Mouse (Mus musculus) lung, embryonic 16.5 days (tissue): ENCODE results near the gene Olfr796. TPM values are rescaled to one million over a fixed set of nuclear protein-coding genes. Genes with fewer than 3 reads are reported as not detected.

ENCODE experiments used
- ATAC-seq: fragments of 200-750 bp; cut with Nextera tagmentation; 2 replicates; pipeline ENCODE4 v1.8.0; 2017; ENCODE audit warnings: low read depth, mild to moderate bottlenecking, moderate library complexity
- H3K27ac ChIP-seq: fragments of 300-500 bp; sonication (generic); 2 replicates; pipeline ENCODE4 v1.5.1; 2014; ENCODE audit warnings: mild to moderate bottlenecking, control low read depth, low read length
- H3K27me3 ChIP-seq: fragments of 300-500 bp; sonication (generic); 2 replicates; pipeline ENCODE4 v1.6.1; 2014; ENCODE audit warnings: low read depth, low read length, mixed read lengths; ENCODE audit not compliant: control insufficient read depth, insufficient read depth
- H3K36me3 ChIP-seq: fragments of 300-500 bp; sonication (generic); 2 replicates; pipeline ENCODE4 v1.6.1; 2014; ENCODE audit warnings: low read length; ENCODE audit not compliant: control insufficient read depth, insufficient read depth
- H3K4me1 ChIP-seq: fragments of 300-500 bp; sonication (generic); replicated peaks from 2 replicates; pipeline ENCODE4 v1.6.1; 2014; ENCODE audit warnings: low read length, mixed read lengths; ENCODE audit not compliant: control insufficient read depth, insufficient read depth
- H3K4me2 ChIP-seq: fragments of 300-500 bp; sonication (generic); 2 replicates; pipeline ENCODE4 v1.6.1; 2014; ENCODE audit warnings: low read depth, low read length, control low read depth
- H3K4me3 ChIP-seq: fragments of 300-500 bp; sonication (generic); 2 replicates; pipeline ENCODE4 v1.5.1; 2014; ENCODE audit warnings: mild to moderate bottlenecking, low read length, control low read depth
- H3K9ac ChIP-seq: fragments of 300-500 bp; sonication (generic); 2 replicates; pipeline ENCODE4 v1.6.1; 2014; ENCODE audit warnings: low read length, control low read depth
- H3K9me3 ChIP-seq: fragments of 300-500 bp; sonication (generic); 2 replicates; pipeline ENCODE4 v1.6.1; 2016; ENCODE audit warnings: low read length; ENCODE audit not compliant: control insufficient read depth
- WGBS: fragments of 180-500 bp; shearing (Covaris S2); extraction: QIAGEN DNeasy Blood & Tissue Kit; methylation state at CpG from one replicate; pipeline ENCODE4 v1.1.7; 2014; 5-methylcytosine and 5-hydroxymethylcytosine counted together
- polyA plus RNA-seq: library from polyadenylated mRNA; unstranded; fragments of >200 nt; fragmentation: Nextera tagmentation; extraction: Ambion mirVana; gene quantifications from 2 replicates; pipeline ENCODE4 v1.2.1, GENCODE M21; 2015

Olfr796 gene
- not detected in 2 replicates for polyA plus RNA-seq

GRCm38 (mm10) chr10:129612470-129612869 is at the start of gene Olfr796:
Olfr796 (minus strand) TSS chr10:129612570.
- Histone ChIP-seq H3K36me3 (no peaks in the 10 kb centered on the region), H3K9me3 (no peaks in the 10 kb centered on the region), H3K27me3 (no peaks in the 10 kb centered on the region), H3K4me1 (no peaks in the 10 kb centered on the region), H3K4me3 (no peak within 1 kb of the TSS), H3K4me2 (no peak within 1 kb of the TSS), H3K27ac (no peak within 1 kb of the TSS), H3K9ac (no peak within 1 kb of the TSS)
- WGBS, result 96% methylated on average over 1 of the region's 1 CpGs
- ATAC-seq, result no peak

DNA sequence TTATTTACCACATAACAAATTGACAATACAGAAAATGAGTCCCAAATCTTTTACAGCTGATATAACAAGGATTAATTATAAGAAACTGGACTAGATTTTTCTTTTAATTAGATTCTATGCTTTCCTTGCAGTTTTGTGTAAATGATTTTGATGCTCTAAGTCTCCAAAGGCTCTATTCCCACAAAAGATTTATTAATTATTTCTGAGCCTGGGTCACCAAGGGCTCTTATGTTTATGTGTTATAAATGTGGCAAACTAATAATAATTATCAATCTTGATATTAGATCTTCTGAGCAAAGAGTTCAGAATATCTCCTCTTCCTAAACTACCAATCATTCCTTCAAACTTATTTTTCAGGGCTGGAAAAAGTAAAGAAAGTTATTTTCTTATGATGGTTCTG is 45.0 kb upstream of the Olfr796 start, which contains the start of gene Olfr800:
TSS of gene Olfr800 (plus strand) at position 301 of the 400 bp plus-strand sequence.
- H3K27me3 ChIP-seq, result no peaks in the 10 kb centered on the region
- H3K36me3 ChIP-seq, result no peaks in the 10 kb centered on the region
- no peak for ATAC-seq

GRCm38 (mm10) chr10:129651763-129652162 is 39.4 kb upstream of the Olfr796 start:
- no peak for ATAC-seq
- Histone ChIP-seq H3K9ac (no peak overlapping the region), H3K4me3 (no peak overlapping the region), H3K36me3 (no peaks in the 10 kb centered on the region), H3K27ac (no peak overlapping the region), H3K27me3 (no peaks in the 10 kb centered on the region), H3K4me1 (no peaks in the 10 kb centered on the region), H3K9me3 (no peaks in the 10 kb centered on the region; the same call in 1 of the 2 replicates), H3K4me2 (no peak overlapping the region)
- 75% methylated on average over 1 of the region's 1 CpGs for WGBS

More for the DNA sequence above, 45.0 kb upstream of the Olfr796 start, which contains the start of gene Olfr800:
- Histone ChIP-seq H3K4me2 (no peak within 1 kb of the TSS), H3K4me3 (no peak within 1 kb of the TSS), H3K9me3 (no peaks in the 10 kb centered on the region), H3K9ac (no peak within 1 kb of the TSS), H3K4me1 (no peaks in the 10 kb centered on the region), H3K27ac (no peak within 1 kb of the TSS)

GRCm38 (mm10) chr10:129637184-129637583 is 24.8 kb upstream of the Olfr796 start, which contains the start of gene Olfr799:
Olfr799 (plus strand) TSS chr10:129637484.
- Histone ChIP-seq H3K9ac (no peak within 1 kb of the TSS), H3K36me3 (no peaks in the 10 kb centered on the region), H3K27me3 (no peaks in the 10 kb centered on the region), H3K4me3 (no peak within 1 kb of the TSS), H3K27ac (no peak within 1 kb of the TSS), H3K9me3 (no peaks in the 10 kb centered on the region), H3K4me1 (no peaks in the 10 kb centered on the region), H3K4me2 (no peak within 1 kb of the TSS)
- WGBS, result 11% methylated on average over 1 of the region's 1 CpGs
- no peak for ATAC-seq

DNA sequence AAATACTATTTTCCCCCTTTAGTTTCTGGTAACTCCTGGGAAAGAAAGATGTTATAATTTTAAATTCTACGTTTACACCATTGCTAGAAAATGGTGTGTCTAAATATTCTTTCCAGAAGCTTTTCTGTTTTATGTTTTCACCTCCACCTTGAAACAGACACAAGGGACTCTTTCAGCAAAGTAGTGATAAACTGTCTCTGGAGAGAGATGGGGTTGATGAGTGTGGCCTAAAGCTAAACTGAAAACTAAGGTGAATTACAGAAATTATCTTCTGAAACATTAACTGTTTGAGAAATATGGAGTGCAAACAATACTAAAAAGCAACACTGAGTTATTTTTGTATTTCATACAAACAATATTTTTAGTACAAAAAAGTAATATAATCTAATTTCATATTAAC is 15.5 kb upstream of the Olfr796 start, which contains the start of gene Olfr798:
TSS of gene Olfr798 (minus strand) at position 101 of the 400 bp plus-strand sequence.
- no peak within 1 kb of the TSS for H3K9ac ChIP-seq
- H3K4me2 ChIP-seq, result no peak within 1 kb of the TSS
- H3K4me1 ChIP-seq, result no peaks in the 10 kb centered on the region
- no peak within 1 kb of the TSS for H3K4me3 ChIP-seq
- no peaks in the 10 kb centered on the region for H3K9me3 ChIP-seq
- WGBS, result 81% methylated on average over 1 of the region's 1 CpGs
- no peak within 1 kb of the TSS for H3K27ac ChIP-seq
- no peak for ATAC-seq
- no peaks in the 10 kb centered on the region for H3K36me3 ChIP-seq
- H3K27me3 ChIP-seq, result no peaks in the 10 kb centered on the region

DNA sequence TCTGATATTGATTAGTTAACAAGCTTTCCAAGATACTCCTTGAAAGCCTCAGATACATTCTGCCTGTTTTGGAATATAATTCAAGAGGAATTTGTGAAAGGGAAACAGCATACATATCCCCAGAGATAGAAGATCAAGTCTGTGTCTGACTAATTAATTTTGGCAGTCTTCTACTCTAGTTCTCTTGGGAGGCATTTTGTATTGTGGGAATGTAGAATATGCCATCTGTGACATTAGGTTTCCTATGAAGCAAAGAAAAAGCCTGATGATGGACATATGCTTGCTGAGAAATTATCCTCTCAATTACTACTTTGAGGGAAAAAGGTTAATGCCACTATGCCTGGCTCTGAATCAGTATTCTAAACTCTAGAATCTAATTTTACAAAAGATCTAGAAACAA is 10.9 kb upstream of the Olfr796 start:
- no peak for ATAC-seq

DNA sequence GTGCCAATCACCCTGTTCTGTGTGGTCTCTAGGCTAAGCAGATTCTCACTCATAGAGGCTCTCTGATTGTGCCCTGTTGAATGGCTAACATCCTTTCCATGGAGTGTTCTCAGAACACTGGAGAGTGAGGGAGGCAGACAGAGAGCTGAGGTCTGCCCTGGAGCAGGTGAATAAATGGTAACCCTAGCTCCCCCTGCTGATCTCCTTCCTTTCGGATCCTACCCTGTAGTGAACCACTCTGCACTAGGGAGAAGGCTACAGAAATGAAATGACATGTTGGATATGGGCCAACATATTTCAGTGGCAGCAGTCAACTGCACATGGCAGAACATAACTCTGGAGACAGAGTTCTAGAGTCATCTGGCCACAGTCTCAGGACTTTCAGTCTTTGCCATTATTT is 9.4 kb upstream of the Olfr796 start:
- ATAC-seq, result no peak
- Histone ChIP-seq H3K27me3 (no peaks in the 10 kb centered on the region), H3K4me2 (no peak overlapping the region), H3K9me3 (no peaks in the 10 kb centered on the region), H3K36me3 (no peaks in the 10 kb centered on the region), H3K27ac (no peak overlapping the region), H3K9ac (no peak overlapping the region), H3K4me1 (no peaks in the 10 kb centered on the region), H3K4me3 (no peak overlapping the region)
- WGBS, result 13% methylated on average over 1 of the region's 1 CpGs

More for the DNA sequence above, 10.9 kb upstream of the Olfr796 start:
- no peak overlapping the region for H3K4me2 ChIP-seq
- H3K27me3 ChIP-seq, result no peaks in the 10 kb centered on the region
- no peaks in the 10 kb centered on the region for H3K36me3 ChIP-seq
- no peak overlapping the region for H3K4me3 ChIP-seq
- H3K27ac ChIP-seq, result no peak overlapping the region
- no peaks in the 10 kb centered on the region for H3K9me3 ChIP-seq
- no peaks in the 10 kb centered on the region for H3K4me1 ChIP-seq
- no peak overlapping the region for H3K9ac ChIP-seq

- no peak for ATAC-seq
- Histone ChIP-seq H3K36me3 (no peaks in the 10 kb centered on the region), H3K4me2 (no peak overlapping the region), H3K9me3 (no peaks in the 10 kb centered on the region), H3K27me3 (no peaks in the 10 kb centered on the region), H3K4me3 (no peak overlapping the region), H3K27ac (no peak overlapping the region), H3K9ac (no peak overlapping the region), H3K4me1 (no peaks in the 10 kb centered on the region)
- WGBS, result 62% methylated on average over 1 of the region's 1 CpGs
These were observed 35.3 kb downstream of the Olfr796 start for GRCm38 (mm10) chr10:129577066-129577465.

DNA sequence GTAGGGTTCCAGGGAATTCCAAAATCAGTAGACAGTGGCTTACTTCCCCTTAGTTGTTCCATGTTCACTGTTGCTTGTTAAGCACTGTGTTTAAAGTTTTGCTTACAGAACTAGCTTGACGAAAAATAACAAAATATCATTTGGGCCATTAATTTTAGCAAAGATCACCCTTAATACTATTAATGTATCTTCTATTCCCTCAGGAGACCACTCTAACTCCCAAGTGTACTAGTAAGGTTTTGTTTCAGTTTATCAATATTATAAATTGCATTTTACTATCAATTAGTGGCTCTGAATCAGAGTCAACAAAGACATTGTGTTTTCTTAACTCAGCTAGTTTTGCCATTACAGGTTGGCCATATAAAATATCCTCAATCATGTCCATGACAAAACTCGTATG is 45.0 kb downstream of the Olfr796 start, which contains the start of gene Olfr794:
TSS of gene Olfr794 (plus strand) at position 301 of the 400 bp plus-strand sequence.
- Histone ChIP-seq H3K4me2 (no peak within 1 kb of the TSS), H3K27ac (no peak within 1 kb of the TSS), H3K4me3 (no peak within 1 kb of the TSS), H3K36me3 (no peaks in the 10 kb centered on the region), H3K9me3 (no peaks in the 10 kb centered on the region), H3K9ac (no peak within 1 kb of the TSS), H3K4me1 (no peaks in the 10 kb centered on the region), H3K27me3 (no peaks in the 10 kb centered on the region)
- no peak for ATAC-seq
- 63% methylated on average over 2 of the region's 2 CpGs for WGBS
